Mouse (Mus musculus): Measurements from ENCODE around the gene Rnf224. TPM values are rescaled to one million over a fixed set of nuclear protein-coding genes. Genes with fewer than 3 reads are reported as not detected.

The Rnf224 gene
- total and polyA plus RNA-seq, 2 experiments from 2014 or later: 0.33 TPM; not detected in 1

- no peak within 1 kb of the TSS for H3K4me2 ChIP-seq (ENCODE audit: low read depth, low read length, poor library complexity, severe bottlenecking)
- H3K9me3 ChIP-seq (ENCODE audit: low read length): no peaks in the 10 kb centered on the region
- no peaks in the 10 kb centered on the region for H3K36me3 ChIP-seq (ENCODE audit: insufficient read depth, low read length)
- DNase-seq (ENCODE audit: low spot score) (no peak), ATAC-seq (ENCODE audit: low FRiP score) (no peak)
- no peaks in the 10 kb centered on the region; the same call in 1 of the 2 replicates for H3K4me1 ChIP-seq (ENCODE audit: insufficient read depth, low read length)
- no peak within 1 kb of the TSS for H3K9ac ChIP-seq (replicated peaks; ENCODE audit: low read length, poor library complexity, severe bottlenecking)
- H3K4me3 ChIP-seq (ENCODE audit: low read depth, low read length): no peak within 1 kb of the TSS
- WGBS: 87% methylated on average over 3 of the region's 3 CpGs
- TF ChIP-seq CTCF (IDR thresholded peaks at IDR 0.05): no peak
- no peak within 1 kb of the TSS for H3K27ac ChIP-seq (ENCODE audit: low read depth, low read length)
- no peaks in the 10 kb centered on the region; the same call in 1 of the 2 replicates for H3K27me3 ChIP-seq (ENCODE audit: insufficient read depth, low read length)
Measured at GRCm38 (mm10) chr2:25234050-25234449, 2.5 kb downstream of the Rnf224 start, which contains the start of gene Slc34a3. TSS of gene Slc34a3 (minus strand) at chr2:25234364.

- Histone ChIP-seq H3K9me3 (ENCODE audit: low read length) (no peaks in the 10 kb centered on the region), H3K9ac (replicated peaks; ENCODE audit: low read length, poor library complexity, severe bottlenecking) (no peak overlapping the region), H3K4me3 (ENCODE audit: low read depth, low read length) (no peak overlapping the region), H3K27ac (ENCODE audit: low read depth, low read length) (no peak overlapping the region), H3K4me2 (ENCODE audit: low read depth, low read length, poor library complexity, severe bottlenecking) (no peak overlapping the region), H3K36me3 (ENCODE audit: insufficient read depth, low read length) (no peaks in the 10 kb centered on the region), H3K27me3 (ENCODE audit: insufficient read depth, low read length) (no peaks in the 10 kb centered on the region; the same call in 1 of the 2 replicates), H3K4me1 (ENCODE audit: insufficient read depth, low read length) (no peaks in the 10 kb centered on the region; the same call in 1 of the 2 replicates)
- 78% methylated on average over 4 of the region's 4 CpGs for WGBS
- ATAC-seq (ENCODE audit: low FRiP score) (no peak), DNase-seq (ENCODE audit: low spot score) (no peak)
- no peak for TF ChIP-seq CTCF (IDR thresholded peaks at IDR 0.05)
Measured at GRCm38 (mm10) chr2:25233421-25233820, 3.2 kb downstream of the Rnf224 start.

- no peaks in the 10 kb centered on the region for H3K9me3 ChIP-seq (ENCODE audit: low read length)
- H3K4me1 ChIP-seq (ENCODE audit: insufficient read depth, low read length): no peaks in the 10 kb centered on the region; the same call in 1 of the 2 replicates
- no peak overlapping the region for H3K4me2 ChIP-seq (ENCODE audit: low read depth, low read length, poor library complexity, severe bottlenecking)
- no peak for ATAC-seq (ENCODE audit: low FRiP score)
- 50% methylated on average over 12 of the region's 12 CpGs for WGBS
- DNase-seq (ENCODE audit: low spot score): no peak
- no peaks in the 10 kb centered on the region; the same call in 1 of the 2 replicates for H3K27me3 ChIP-seq (ENCODE audit: insufficient read depth, low read length)
- H3K36me3 ChIP-seq (ENCODE audit: insufficient read depth, low read length): no peaks in the 10 kb centered on the region
- TF ChIP-seq CTCF (IDR thresholded peaks at IDR 0.05): no peak
- no peak overlapping the region for H3K27ac ChIP-seq (ENCODE audit: low read depth, low read length)
- H3K4me3 ChIP-seq (ENCODE audit: low read depth, low read length): no peak overlapping the region
- H3K9ac ChIP-seq (replicated peaks; ENCODE audit: low read length, poor library complexity, severe bottlenecking): no peak overlapping the region
Measured at GRCm38 (mm10) chr2:25231038-25231437, 5.5 kb downstream of the Rnf224 start.

- H3K4me3 ChIP-seq (ENCODE audit: low read depth, low read length): no peak overlapping the region
- no peak for TF ChIP-seq CTCF (IDR thresholded peaks at IDR 0.05)
- no peak for DNase-seq (ENCODE audit: low spot score)
- H3K27me3 ChIP-seq (ENCODE audit: insufficient read depth, low read length): no peaks in the 10 kb centered on the region
- H3K4me2 ChIP-seq (ENCODE audit: low read depth, low read length, poor library complexity, severe bottlenecking): no peak overlapping the region
- no peak overlapping the region for H3K27ac ChIP-seq (ENCODE audit: low read depth, low read length)
- no peak overlapping the region for H3K9ac ChIP-seq (replicated peaks; ENCODE audit: low read length, poor library complexity, severe bottlenecking)
- 90% methylated on average over 7 of the region's 7 CpGs for WGBS
- H3K36me3 ChIP-seq (ENCODE audit: insufficient read depth, low read length): no peaks in the 10 kb centered on the region
- no peaks in the 10 kb centered on the region; the same call in 1 of the 2 replicates for H3K4me1 ChIP-seq (ENCODE audit: insufficient read depth, low read length)
- ATAC-seq (ENCODE audit: low FRiP score): no peak
- no peaks in the 10 kb centered on the region for H3K9me3 ChIP-seq (ENCODE audit: low read length)
Measured at GRCm38 (mm10) chr2:25230581-25230980, 6.0 kb downstream of the Rnf224 start.

- no peak for TF ChIP-seq CTCF (IDR thresholded peaks at IDR 0.05)
- ATAC-seq (ENCODE audit: low FRiP score): no peak
- no peaks in the 10 kb centered on the region; the same call in 1 of the 2 replicates for H3K4me1 ChIP-seq (ENCODE audit: insufficient read depth, low read length)
Measured at GRCm38 (mm10) chr2:25229582-25229981, 7.0 kb downstream of the Rnf224 start.

GRCm38 (mm10) chr2:25228995-25229530, 7.5 kb downstream of the Rnf224 start:
- Histone ChIP-seq H3K36me3 (ENCODE audit: insufficient read depth, low read length) (no peaks in the 10 kb centered on the region), H3K4me2 (ENCODE audit: low read depth, low read length, poor library complexity, severe bottlenecking) (peak overlapping the region; percentile 4), H3K27ac (ENCODE audit: low read depth, low read length) (peak overlapping the region; percentile 8; the same call in 1 of the 2 replicates), H3K9ac (replicated peaks; ENCODE audit: low read length, poor library complexity, severe bottlenecking) (no peak overlapping the region), H3K9me3 (ENCODE audit: low read length) (no peaks in the 10 kb centered on the region), H3K27me3 (ENCODE audit: insufficient read depth, low read length) (no peaks in the 10 kb centered on the region), H3K4me1 (ENCODE audit: insufficient read depth, low read length) (no peaks in the 10 kb centered on the region; the same call in 1 of the 2 replicates), H3K4me3 (ENCODE audit: low read depth, low read length) (no peak overlapping the region)
- TF ChIP-seq CTCF (IDR thresholded peaks at IDR 0.05): no peak
- DNase-seq (ENCODE audit: low spot score) (no peak), ATAC-seq (ENCODE audit: low FRiP score) (no peak)
- 69% methylated on average over 6 of the region's 6 CpGs for WGBS

More at GRCm38 (mm10) chr2:25229582-25229981, 7.0 kb downstream of the Rnf224 start:
- WGBS: 79% methylated on average over 5 of the region's 5 CpGs
- H3K27me3 ChIP-seq (ENCODE audit: insufficient read depth, low read length): no peaks in the 10 kb centered on the region
- no peak overlapping the region for H3K9ac ChIP-seq (replicated peaks; ENCODE audit: low read length, poor library complexity, severe bottlenecking)
- no peaks in the 10 kb centered on the region for H3K9me3 ChIP-seq (ENCODE audit: low read length)
- H3K36me3 ChIP-seq (ENCODE audit: insufficient read depth, low read length): no peaks in the 10 kb centered on the region
- no peak overlapping the region for H3K4me3 ChIP-seq (ENCODE audit: low read depth, low read length)
- H3K4me2 ChIP-seq (ENCODE audit: low read depth, low read length, poor library complexity, severe bottlenecking): no peak overlapping the region
- no peak overlapping the region for H3K27ac ChIP-seq (ENCODE audit: low read depth, low read length)
- DNase-seq (ENCODE audit: low spot score): no peak
